Mouse (Mus musculus) liver, embryonic 13.5 days (tissue): ENCODE results near the gene Tm2d1. TPM values are rescaled to one million over a fixed set of nuclear protein-coding genes. Genes with fewer than 3 reads are reported as not detected.
"Not testable (repeated sequence)": the region's sequence is repeated elsewhere in the genome, so short reads cannot be mapped to it uniquely, and the experiment has no call there.

ENCODE experiments used
- ATAC-seq: fragments of 200-750 bp; cut with Nextera tagmentation; 2 replicates; pipeline ENCODE4 v1.8.0; 2017; ENCODE audit warnings: low read depth, mild to moderate bottlenecking, moderate number of reproducible peaks, moderate library complexity
- DNase-seq: peaks from one replicate; pipeline ENCODE4 v3.0.0; 2022
- H3K27ac ChIP-seq: fragments of 300-500 bp; sonication (generic); 2 replicates; pipeline ENCODE4 v1.5.1; 2015; ENCODE audit warnings: moderate library complexity, mild to moderate bottlenecking, inconsistent platforms
- H3K27me3 ChIP-seq: fragments of 300-500 bp; sonication (generic); 2 replicates; pipeline ENCODE4 v1.6.1; 2015; ENCODE audit warnings: mild to moderate bottlenecking, inconsistent platforms
- H3K36me3 ChIP-seq: fragments of 300-500 bp; sonication (generic); 2 replicates; pipeline ENCODE4 v1.6.1; 2015; ENCODE audit warnings: mild to moderate bottlenecking, inconsistent platforms
- H3K4me1 ChIP-seq: fragments of 300-500 bp; sonication (generic); replicated peaks from 2 replicates; pipeline ENCODE4 v1.6.1; 2015; ENCODE audit warnings: inconsistent platforms
- H3K4me2 ChIP-seq: fragments of 300-500 bp; sonication (generic); 2 replicates; pipeline ENCODE4 v1.6.1; 2015; ENCODE audit warnings: inconsistent platforms, mild to moderate bottlenecking, moderate library complexity
- H3K4me3 ChIP-seq: fragments of 300-500 bp; sonication (generic); replicated peaks from 2 replicates; pipeline ENCODE4 v1.5.1; 2015; ENCODE audit warnings: mild to moderate bottlenecking, inconsistent platforms
- H3K9ac ChIP-seq: fragments of 300-500 bp; sonication (generic); 2 replicates; pipeline ENCODE4 v1.6.1; 2015; ENCODE audit warnings: mild to moderate bottlenecking, inconsistent platforms
- H3K9me3 ChIP-seq: fragments of 300-500 bp; sonication (generic); replicated peaks from 2 replicates; pipeline ENCODE4 v1.6.1; 2016; ENCODE audit warnings: inconsistent platforms
- WGBS: fragments of 180-500 bp; shearing (Covaris S2); methylation state at CpG from one replicate; pipeline ENCODE4 v1.1.7; 2015; ENCODE audit not compliant: insufficient replicate concordance; 5-methylcytosine and 5-hydroxymethylcytosine counted together
- polyA plus RNA-seq: library from polyadenylated mRNA; unstranded; fragments of >200 nt; fragmentation: Nextera tagmentation; extraction: Ambion mirVana; gene quantifications from 2 replicates; pipeline ENCODE4 v1.2.1, GENCODE M21; 2015

Tm2d1 gene
- polyA plus RNA-seq = 35.5 and 36.2 TPM in 2 replicates

DNA sequence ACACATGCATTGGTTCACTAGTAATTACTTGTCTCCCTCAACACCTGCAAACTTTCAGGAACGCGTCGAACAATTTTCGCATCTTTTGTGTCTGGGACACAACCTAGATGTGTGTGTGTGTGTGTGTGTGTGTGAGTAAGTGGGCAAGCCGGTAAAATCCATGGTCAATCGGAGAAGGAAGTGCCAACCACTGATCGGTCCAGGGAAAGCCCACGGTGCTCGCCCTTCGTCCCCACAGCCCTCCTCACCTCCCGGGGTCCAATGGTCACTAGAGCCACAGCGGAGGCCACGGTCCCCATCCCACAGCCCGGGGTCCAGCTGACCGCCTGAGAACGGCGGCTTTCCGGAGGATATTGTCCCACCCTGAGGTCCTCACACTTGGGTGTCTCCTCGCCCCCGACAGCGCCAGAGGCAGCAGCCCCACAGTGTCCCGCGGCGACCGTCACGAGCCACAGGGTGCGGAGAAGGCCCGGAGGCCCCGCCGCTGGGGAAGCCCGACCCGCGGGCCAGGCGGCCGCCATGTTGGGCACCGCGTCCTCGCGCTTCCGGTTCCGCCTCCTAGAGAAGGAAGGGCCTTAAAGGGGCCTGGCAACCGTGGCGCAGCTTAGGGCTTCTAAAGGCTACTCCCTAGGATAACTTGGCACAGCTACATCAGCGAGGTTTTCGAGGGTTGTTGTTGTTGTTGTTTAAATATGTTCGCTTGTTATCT, at the start of gene Tm2d1:
TSS of gene Tm2d1 (minus strand) at position 591 of the 709 bp plus-strand sequence.
- no peak within 1 kb of the TSS; the same call in 1 of the 2 replicates for H3K27ac ChIP-seq
- H3K36me3 ChIP-seq = 0 out of 2 replicates have a peak, but pooled peaks cover 4% of the 10 kb centered on the region
- DNase-seq (peak; percentile 64), ATAC-seq (peak; percentile 95)
- H3K27me3 ChIP-seq = no peaks in the 10 kb centered on the region
- peak within 1 kb of the TSS; percentile 74 for H3K4me2 ChIP-seq
- H3K9ac ChIP-seq = peak within 1 kb of the TSS; percentile 81
- peak within 1 kb of the TSS; percentile 80 for H3K4me3 ChIP-seq
- under 1% methylated on average over 40 of the region's 46 CpGs for WGBS
- peaks cover 13% of the 10 kb centered on the region for H3K4me1 ChIP-seq
- no peaks in the 10 kb centered on the region for H3K9me3 ChIP-seq

DNA sequence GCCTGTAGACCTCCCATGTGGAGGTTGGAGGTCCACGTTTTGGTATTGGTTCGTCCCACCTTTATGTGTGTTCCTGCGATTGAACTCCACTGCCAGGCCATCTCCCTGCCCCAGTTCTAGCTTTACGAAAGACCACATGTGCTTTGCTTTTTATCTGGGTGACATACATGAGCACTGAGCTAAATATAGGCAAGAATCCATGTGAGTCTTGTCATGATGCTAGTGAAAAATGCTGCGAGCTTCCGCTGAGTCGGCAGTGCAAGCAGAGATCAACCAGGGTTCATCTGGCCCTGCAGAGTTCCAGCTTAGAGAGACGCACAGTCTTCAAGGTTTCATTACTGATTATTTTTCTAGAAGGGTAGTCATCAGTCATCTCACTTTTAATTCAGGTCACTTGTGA, 45.3 kb upstream of the Tm2d1 start:
- no peak overlapping the region for H3K27ac ChIP-seq
- no peaks in the 10 kb centered on the region for H3K36me3 ChIP-seq
- no peaks in the 10 kb centered on the region for H3K4me1 ChIP-seq
- H3K4me3 ChIP-seq = no peak overlapping the region
- H3K4me2 ChIP-seq = no peak overlapping the region
- no peaks in the 10 kb centered on the region for H3K27me3 ChIP-seq
- ATAC-seq (no peak), DNase-seq (no peak)
- no peak overlapping the region for H3K9ac ChIP-seq
- 77% methylated on average over 8 of the region's 8 CpGs for WGBS
- H3K9me3 ChIP-seq = no peaks in the 10 kb centered on the region

DNA sequence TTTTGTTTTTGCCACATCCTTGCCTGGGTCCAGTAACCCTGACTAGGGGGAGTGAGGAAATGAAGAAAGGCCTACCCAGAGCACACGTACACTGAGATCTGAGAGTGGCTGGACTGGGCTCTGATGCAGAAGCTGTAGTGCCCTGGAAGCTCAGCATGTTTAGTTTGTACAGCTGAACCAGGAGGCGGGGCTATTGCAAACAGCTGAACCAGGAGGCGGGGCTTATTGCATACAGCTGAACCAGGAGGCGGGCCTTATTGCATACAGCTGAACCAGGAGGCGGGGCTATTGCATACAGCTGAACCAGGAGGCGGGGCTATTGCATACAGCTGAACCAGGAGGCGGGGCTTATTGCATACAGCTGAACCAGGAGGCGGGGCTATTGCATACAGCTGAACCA, 32.0 kb upstream of the Tm2d1 start:
- H3K27ac ChIP-seq, H3K9me3 ChIP-seq, H3K4me1 ChIP-seq, H3K27me3 ChIP-seq, H3K4me3 ChIP-seq, ATAC-seq, H3K36me3 ChIP-seq, H3K4me2 ChIP-seq, H3K9ac ChIP-seq, DNase-seq: not testable (repeated sequence)
- 81% methylated on average over 8 of the region's 8 CpGs for WGBS

DNA sequence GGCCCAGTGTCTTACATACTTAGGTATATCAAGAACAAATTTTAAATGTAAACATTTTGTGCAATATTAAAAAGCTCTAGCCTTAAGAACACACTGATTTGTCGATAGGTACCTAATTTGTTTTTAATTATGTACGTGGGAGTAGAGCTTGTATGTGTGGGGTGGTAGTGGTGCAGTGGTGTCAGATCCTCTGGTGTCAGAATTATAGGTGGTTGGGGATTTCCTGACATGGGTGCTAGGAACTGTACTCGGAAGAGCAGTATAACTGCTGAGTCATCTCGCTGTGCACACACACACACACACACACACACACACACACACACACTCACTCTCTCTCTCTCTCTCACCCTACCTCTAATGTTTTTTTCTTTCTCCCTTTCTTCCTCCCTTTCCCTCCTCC, 25.3 kb upstream of the Tm2d1 start:
- H3K27me3 ChIP-seq = no peaks in the 10 kb centered on the region
- WGBS = 54% methylated on average over 4 of the region's 4 CpGs
- no peak overlapping the region for H3K27ac ChIP-seq
- H3K9ac ChIP-seq = no peak overlapping the region
- no peaks in the 10 kb centered on the region for H3K4me1 ChIP-seq
- no peak for DNase-seq
- no peaks in the 10 kb centered on the region for H3K36me3 ChIP-seq
- H3K9me3 ChIP-seq = no peaks in the 10 kb centered on the region
- no peak overlapping the region for H3K4me2 ChIP-seq
- no peak overlapping the region for H3K4me3 ChIP-seq
- ATAC-seq = no peak

DNA sequence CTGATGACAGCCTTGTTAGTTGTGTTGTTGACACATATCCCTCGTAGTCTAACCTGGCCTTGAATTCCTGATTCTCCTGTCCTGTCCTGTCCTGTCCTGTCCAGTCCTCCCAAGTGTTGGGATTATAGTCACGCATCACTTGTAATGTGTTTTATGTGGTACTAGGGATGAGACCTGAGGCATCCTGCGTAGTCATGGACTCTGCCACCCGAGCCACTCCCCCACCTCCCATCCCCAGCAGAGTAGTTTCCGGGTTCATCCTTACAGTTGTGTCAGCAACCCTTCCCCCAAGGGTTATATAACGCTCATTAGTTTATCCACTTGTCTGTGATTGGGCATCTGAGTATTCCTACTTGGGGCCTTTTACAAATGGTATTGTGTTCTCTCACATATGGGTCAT, 21.3 kb upstream of the Tm2d1 start:
- DNase-seq (no peak), ATAC-seq (no peak)
- no peaks in the 10 kb centered on the region for H3K9me3 ChIP-seq
- no peak overlapping the region for H3K9ac ChIP-seq
- no peaks in the 10 kb centered on the region for H3K36me3 ChIP-seq
- no peak overlapping the region for H3K4me3 ChIP-seq
- no peak overlapping the region for H3K4me2 ChIP-seq
- H3K27me3 ChIP-seq = no peaks in the 10 kb centered on the region
- WGBS = 69% methylated on average over 6 of the region's 6 CpGs
- no peak overlapping the region for H3K27ac ChIP-seq
- H3K4me1 ChIP-seq = 0 out of 2 replicates have a peak, but pooled peaks cover 3% of the 10 kb centered on the region

DNA sequence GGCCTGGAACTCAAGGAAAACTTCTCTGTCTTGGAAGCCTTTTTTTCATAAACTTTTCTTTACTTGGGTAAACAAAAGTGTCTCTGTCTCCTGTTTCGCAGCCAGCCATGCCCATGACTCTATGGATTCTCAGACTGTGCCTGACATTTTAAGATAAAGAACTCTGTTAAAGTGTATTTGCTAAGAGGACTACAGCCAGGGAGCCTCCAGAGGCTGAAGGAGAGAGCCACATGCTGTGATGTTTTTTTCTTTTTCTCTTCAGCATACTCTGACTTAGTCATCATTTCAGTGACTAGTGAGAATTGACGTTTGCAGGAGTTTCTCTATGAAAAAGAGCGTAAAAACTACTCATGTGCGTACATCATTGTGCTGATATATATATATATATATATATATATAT, 20.4 kb upstream of the Tm2d1 start:
- no peak for ATAC-seq
- Histone ChIP-seq H3K9ac (no peak overlapping the region), H3K36me3 (no peaks in the 10 kb centered on the region), H3K4me2 (no peak overlapping the region), H3K4me1 (0 out of 2 replicates have a peak, but pooled peaks cover 3% of the 10 kb centered on the region), H3K4me3 (no peak overlapping the region), H3K27me3 (no peaks in the 10 kb centered on the region), H3K27ac (no peak overlapping the region), H3K9me3 (no peaks in the 10 kb centered on the region)
- no peak for DNase-seq
- whole genome bisulfite sequencing = 62% methylated on average over 4 of the region's 4 CpGs

DNA sequence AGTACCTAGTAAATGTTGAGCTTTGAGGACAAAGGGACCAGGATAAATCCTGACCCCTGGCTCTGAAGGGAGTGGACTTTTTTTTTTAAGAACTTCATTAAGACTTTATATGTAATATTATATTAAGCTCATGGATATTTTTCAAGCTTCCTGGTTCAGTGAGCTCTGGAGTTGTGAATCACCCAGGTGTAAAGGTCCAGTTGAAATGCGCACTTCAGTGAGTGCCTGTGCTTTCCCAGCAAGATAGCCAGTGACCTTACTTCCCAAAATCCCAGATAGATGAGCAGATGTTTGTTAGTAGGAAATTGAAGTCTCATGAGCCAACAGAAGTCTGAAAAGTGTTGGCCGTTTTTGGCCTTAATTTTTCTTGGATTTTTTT, 18.5 kb upstream of the Tm2d1 start:
- no peak overlapping the region for H3K4me3 ChIP-seq
- no peak overlapping the region for H3K4me2 ChIP-seq
- WGBS = 45% methylated on average over 2 of the region's 2 CpGs
- no peaks in the 10 kb centered on the region for H3K27me3 ChIP-seq
- H3K9ac ChIP-seq = no peak overlapping the region
- H3K36me3 ChIP-seq = no peaks in the 10 kb centered on the region
- H3K4me1 ChIP-seq = 0 out of 2 replicates have a peak, but pooled peaks cover 3% of the 10 kb centered on the region
- no peak for ATAC-seq
- DNase-seq = no peak
- no peak overlapping the region for H3K27ac ChIP-seq
- H3K9me3 ChIP-seq = no peaks in the 10 kb centered on the region

DNA sequence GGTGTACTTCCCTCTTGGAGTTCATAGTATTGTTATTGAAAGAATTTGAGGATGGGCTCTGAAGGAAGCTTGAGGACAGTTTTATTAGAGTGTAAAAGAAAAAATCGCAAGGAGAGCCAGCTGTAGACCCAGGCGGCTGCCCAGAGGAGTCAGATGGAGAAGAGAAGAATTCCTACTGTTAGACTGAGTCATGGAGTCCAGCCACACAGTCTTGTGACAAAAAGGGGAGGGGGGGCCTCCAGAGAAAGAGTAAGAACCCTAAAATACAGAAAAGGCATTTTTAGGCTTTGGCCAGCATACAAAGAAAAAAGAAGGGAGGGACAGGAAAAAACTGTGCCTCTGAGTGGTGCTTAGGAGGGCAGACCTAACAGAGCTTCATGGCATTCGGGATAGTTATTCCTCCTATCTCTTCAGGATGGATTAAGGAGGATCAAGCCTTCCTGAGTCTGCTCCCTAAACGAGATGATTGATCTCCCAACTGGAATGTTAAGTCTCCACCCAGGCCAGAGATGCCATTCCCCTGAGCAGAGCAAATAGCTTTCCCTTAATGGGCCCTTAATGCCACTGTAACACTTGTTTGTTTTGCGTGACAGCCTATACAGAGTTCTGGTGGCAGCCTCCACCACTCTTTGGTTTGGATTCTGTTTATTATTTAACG, 17.9 kb upstream of the Tm2d1 start:
- H3K9ac ChIP-seq = no peak overlapping the region
- ATAC-seq = no peak
- no peaks in the 10 kb centered on the region for H3K36me3 ChIP-seq
- no peak for DNase-seq
- H3K4me2 ChIP-seq = no peak overlapping the region
- H3K27me3 ChIP-seq = peaks cover 4% of the 10 kb centered on the region
- no peak overlapping the region for H3K4me3 ChIP-seq
- no peak overlapping the region for H3K27ac ChIP-seq
- 0 out of 2 replicates have a peak, but pooled peaks cover 3% of the 10 kb centered on the region for H3K4me1 ChIP-seq
- 46% methylated on average over 6 of the region's 6 CpGs for WGBS
- H3K9me3 ChIP-seq = no peaks in the 10 kb centered on the region

DNA sequence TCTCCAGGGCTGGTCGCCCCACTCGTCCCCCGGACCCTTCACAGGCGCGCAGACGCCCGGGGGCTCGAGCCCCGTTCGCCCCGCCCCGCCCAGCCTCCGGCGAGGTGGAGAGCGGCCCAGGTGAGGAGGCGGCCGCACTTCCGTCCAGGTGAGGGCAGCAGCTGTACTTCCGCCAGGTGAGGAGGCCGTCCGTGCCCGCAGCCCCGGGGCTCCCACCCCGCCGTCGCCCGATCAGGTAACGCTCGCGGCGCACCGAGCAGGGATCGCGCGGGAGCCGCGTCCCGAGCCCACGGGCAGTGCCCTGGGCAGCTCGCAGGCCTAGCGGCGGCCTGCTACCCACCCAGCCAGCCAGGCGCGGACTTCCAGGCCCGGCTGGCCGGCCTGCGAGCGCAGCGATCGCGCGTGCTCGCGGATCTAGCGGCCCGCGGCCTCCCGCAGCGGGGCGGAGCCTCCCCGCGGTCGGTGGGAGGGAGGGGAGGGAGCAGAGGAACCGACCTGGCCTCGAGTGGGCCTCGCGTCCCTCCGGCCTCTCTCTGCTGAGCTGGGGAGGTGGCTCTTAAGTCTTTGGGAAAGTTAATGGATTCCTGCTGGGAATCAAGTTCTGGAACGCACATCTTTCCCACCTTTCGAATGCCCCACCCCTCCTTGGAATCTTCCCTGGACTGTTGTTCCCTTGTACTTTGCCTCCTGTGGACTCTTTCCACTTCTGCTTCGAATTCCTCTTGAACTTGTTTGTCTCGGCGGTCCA, 12.8 kb upstream of the Tm2d1 start, which contains the start of gene Patj:
TSS of gene Patj (plus strand) at position 96 of the 748 bp plus-strand sequence.
- Histone ChIP-seq H3K4me2 (peak within 1 kb of the TSS; percentile 81), H3K4me1 (peaks cover 8% of the 10 kb centered on the region), H3K27ac (no peak within 1 kb of the TSS), H3K36me3 (no peaks in the 10 kb centered on the region), H3K9me3 (no peaks in the 10 kb centered on the region), H3K4me3 (peak within 1 kb of the TSS; percentile 66), H3K27me3 (peaks cover 11% of the 10 kb centered on the region), H3K9ac (peak within 1 kb of the TSS; percentile 69)
- DNase-seq (no peak), ATAC-seq (peak; percentile 48)
- 3% methylated on average over 73 of the region's 73 CpGs for WGBS

DNA sequence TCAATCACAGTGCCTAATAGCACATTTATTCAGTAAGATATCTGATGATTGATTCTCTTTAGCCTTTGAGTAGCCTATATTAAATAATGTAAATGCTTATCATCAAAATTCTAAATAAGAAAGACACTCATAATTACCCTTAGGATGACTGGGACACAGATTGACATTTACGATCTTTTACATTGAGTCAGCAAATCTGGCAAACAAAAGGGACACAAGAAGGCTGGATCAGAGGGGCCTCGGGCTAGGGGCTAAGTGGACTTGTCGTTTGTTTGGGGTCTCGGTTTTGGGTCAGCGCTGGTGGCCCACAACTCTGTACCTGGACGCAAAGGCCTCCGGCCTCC, 12.2 kb upstream of the Tm2d1 start:
- H3K27ac ChIP-seq = no peak overlapping the region
- no peak for DNase-seq
- H3K4me3 ChIP-seq = peak overlapping the region; percentile 66
- peak overlapping the region; percentile 69 for H3K9ac ChIP-seq
- 13% methylated on average over 7 of the region's 7 CpGs for WGBS
- no peaks in the 10 kb centered on the region for H3K9me3 ChIP-seq
- H3K27me3 ChIP-seq = peaks cover 11% of the 10 kb centered on the region
- H3K4me1 ChIP-seq = peaks cover 7% of the 10 kb centered on the region
- no peaks in the 10 kb centered on the region for H3K36me3 ChIP-seq
- peak overlapping the region; percentile 81 for H3K4me2 ChIP-seq
- no peak for ATAC-seq

DNA sequence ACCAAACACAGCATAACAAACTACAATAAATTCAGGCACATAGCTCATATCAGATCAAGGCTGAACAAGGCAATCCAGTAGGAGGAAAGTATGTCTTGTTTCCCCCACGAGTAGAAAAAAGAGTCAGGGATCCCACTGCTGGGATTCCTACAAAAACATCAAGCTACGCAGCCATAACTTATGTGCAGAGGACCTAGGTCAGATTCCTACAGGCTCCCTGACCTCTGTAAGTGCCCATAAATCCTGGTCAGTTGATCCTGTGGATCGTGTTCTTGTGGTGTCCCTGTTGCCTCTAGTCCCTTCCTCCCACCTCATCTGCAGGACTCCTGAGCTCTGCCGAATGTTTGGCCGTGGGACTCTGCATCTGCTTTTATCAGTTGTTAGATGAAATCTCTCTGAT, 1.9 kb upstream of the Tm2d1 start:
- Histone ChIP-seq H3K9me3 (no peaks in the 10 kb centered on the region), H3K4me2 (no peak overlapping the region), H3K4me1 (peaks cover 13% of the 10 kb centered on the region), H3K27me3 (no peaks in the 10 kb centered on the region), H3K36me3 (no peaks in the 10 kb centered on the region), H3K4me3 (no peak overlapping the region), H3K27ac (no peak overlapping the region), H3K9ac (no peak overlapping the region)
- DNase-seq (no peak), ATAC-seq (no peak)
- WGBS = 57% methylated on average over 5 of the region's 5 CpGs
